Mouse (Mus musculus): Measurements from ENCODE around the gene Gm10799.

Gene Gm10799

DNA sequence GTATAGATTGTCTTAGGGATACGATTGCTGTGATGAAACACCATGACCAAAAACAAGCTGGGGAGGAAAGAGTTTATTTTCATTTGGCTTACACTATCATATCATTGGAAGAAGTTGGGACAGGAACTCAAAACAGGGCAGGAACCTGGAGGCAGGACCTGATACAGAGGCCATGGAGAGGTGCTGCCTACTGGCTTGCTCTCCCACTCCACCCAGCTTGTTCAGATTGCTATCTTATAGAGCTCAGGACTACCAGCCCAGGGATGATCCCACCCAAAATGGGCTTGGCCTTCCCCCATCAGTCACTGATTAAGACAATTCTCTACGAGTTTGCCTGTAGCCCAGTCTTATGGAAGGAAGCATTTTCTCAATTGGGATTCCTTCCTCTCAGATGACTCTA lies 4.2 kb downstream of the Gm10799 start:
- peak; percentile 45 for DNase-seq

- no peak for DNase-seq
Measured at GRCm38 (mm10) chr2:104062665-104063064, 5.7 kb downstream of the Gm10799 start.

DNA sequence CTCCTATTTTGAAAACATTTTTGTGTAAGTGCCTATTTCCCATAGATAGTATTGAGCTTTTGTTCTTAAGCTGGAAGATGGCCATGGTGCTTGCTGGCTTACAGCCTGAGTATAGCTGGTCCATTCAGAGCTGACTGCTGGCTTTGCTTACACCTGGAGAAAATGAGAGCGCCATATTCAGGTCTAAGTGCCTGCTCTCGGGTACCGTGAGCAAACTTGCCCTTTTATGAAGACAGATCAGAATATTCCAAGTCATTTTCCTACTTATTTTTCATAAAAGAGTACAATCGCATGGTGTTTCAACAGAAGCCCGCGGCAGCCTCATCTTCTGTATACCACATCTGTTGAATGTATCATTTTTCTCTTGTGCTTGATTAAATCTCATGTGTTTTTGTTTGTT lies 7.4 kb downstream of the Gm10799 start:
- DNase-seq, result no peak

DNA sequence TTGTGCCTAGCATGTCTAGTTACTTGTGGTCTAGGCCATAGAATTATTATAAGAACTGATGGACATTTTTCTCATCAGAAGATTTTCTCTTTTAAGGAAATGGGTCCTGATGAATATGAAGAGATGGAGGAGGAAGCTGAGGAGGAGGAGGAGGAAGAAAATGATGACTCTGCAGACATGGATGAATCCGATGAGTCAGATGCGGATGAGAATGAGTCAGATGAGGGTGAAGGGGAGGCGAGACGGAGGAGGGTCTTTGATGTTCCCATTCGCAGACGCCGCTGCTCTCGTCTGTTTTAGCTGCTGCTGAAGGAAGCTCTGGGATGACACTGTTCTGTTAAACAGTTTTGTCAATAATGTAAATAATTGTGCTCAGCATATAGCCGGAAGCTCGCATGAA lies 8.6 kb downstream of the Gm10799 start:
- no peak for DNase-seq

GRCm38 (mm10) chr2:104058954-104059353 lies 9.4 kb downstream of the Gm10799 start:
- no peak for DNase-seq

DNA sequence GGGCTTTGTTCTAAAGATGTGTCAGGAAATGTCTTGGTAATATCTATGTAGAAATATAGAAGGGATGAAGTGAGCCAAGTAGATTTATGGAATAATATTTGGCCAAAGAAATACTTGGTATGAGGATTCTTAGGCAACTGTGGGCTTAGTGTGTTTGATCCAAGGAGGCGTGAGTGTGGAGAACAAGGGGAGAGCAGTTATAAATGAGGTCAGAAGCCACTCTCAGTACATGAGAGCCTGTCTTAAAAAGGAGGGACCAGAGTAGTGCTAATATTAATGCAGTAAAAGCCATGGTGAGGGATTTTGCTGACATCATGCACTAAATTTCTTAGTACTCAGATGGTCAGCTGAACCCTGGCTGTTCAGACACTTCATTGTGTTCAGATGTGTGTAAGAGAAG lies 10.0 kb downstream of the Gm10799 start:
- no peak for DNase-seq

GRCm38 (mm10) chr2:104044479-104045080 lies 23.8 kb downstream of the Gm10799 start:
- DNase-seq, result no peak

GRCm38 (mm10) chr2:104043624-104044478 lies 24.5 kb downstream of the Gm10799 start:
- no peak for DNase-seq

- DNase-seq, result no peak
Measured at GRCm38 (mm10) chr2:104042766-104043165, 25.6 kb downstream of the Gm10799 start.

- DNase-seq, result no peak
Measured at GRCm38 (mm10) chr2:104041632-104042031, 26.7 kb downstream of the Gm10799 start.

DNA sequence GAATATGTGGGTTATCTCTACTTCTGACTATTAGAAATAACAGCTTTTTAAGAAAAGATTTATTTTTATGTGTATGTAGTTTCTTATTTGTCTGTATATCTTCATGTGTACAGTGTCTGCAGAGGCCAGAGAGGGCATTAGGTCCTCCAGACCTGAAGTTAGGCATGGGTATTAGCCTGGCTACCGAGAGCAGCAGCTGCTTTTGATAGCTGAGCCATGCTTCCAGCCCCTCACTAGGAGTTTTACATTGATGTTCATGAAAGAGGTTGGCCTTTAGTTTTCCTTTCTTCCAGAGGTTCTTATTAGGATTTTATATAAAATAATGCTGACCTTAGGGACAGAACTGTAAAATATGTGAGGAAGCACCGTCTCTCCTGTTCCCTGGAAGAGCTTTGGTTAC lies 30.1 kb downstream of the Gm10799 start:
- no peak for DNase-seq

GRCm38 (mm10) chr2:104036316-104036715 lies 32.0 kb downstream of the Gm10799 start:
- no peak for DNase-seq

- no peak for DNase-seq
Measured at GRCm38 (mm10) chr2:104035595-104035994, 32.8 kb downstream of the Gm10799 start.

DNA sequence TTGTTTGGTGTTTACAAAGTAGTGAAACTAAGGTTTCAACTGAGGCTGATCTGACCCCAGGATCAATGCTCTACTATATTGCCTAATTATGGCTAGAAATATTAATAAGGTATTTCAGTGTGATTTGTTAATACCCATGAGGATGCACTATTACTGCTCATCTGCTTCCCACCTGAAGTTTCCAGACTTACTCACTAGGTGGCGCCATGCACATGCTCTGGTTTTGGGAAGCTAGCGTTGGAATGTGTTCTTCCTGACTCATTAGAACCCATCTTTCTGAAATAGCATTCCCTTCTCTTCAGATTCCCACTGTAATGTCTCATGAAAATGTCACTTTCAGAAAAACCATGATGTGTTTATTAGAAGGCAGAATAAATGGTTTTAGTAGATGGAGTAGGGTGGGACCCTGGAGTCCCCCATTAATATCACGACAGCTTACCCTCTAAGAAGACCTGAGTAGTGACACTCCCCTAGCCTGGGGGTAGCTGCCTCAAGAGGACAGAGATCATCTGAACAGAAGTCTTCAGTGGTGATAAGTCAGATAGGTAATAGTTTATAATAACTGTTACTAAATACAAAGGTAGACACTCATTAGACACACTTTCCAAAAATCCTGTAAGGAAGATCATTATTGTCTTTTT lies 33.4 kb downstream of the Gm10799 start:
- peak; percentile 81 for DNase-seq

DNA sequence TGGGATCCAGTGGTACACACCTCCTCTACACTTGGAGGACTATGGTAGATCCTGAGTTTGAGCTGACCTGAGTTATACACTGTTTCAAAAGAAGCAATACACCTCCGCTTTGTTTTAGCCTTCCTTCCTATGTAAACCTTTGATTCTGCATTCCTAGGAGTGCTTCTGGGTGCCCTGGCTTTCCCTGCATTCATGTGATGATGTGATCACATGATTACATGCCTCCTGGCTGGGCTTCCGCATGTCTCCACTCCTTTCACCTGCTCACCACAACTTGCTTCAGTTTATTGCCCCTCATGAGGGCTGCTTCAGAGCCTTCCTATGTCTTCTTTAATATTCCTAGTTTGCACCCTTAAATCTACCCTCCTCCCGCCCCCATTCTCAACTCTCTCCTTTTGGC lies 36.3 kb downstream of the Gm10799 start:
- DNase-seq, result no peak

- DNase-seq, result no peak
Measured at GRCm38 (mm10) chr2:104030381-104030780, 38.0 kb downstream of the Gm10799 start.

GRCm38 (mm10) chr2:104029074-104029473 lies 39.3 kb downstream of the Gm10799 start:
- peak; percentile 48 for DNase-seq

- DNase-seq, result peak; percentile 61
Measured at GRCm38 (mm10) chr2:104028139-104028723, 40.1 kb downstream of the Gm10799 start, which contains the start of gene 4931422A03Rik. Gene 4931422A03Rik, minus strand, starts transcription at chr2:104028361.

DNA sequence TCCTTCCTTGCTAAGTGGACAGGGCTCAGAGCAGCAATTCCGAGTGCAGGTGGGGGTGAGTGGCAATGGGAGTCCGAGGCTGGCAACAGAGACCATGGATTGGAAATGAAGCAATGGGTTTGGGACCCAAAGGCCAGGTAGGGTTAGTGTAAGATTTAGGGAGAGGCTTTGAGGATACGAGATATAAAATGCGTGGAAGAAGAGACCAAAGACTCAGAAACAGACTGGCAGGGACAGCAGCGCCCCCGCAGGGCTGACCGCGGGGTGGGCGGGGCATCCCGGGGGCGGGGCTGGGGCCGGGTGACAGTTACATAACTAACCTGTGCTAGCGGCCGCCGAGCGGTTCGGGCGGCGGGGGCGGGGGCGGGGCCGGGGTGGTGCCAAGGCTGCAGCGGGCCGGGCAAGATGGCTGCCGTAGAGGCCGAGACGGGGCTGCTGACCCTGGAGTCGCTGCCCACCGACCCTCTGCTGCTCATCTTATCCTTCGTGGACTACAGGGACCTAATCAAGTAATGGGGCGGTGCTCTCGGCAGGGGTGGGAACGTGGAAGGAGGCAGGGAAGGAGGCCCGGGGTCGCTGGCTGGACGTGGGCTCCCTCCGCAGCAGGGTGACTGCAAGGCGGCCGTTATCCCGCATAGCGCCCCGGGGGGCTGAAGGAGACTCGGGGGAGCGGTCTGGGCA lies 40.8 kb downstream of the Gm10799 start, which contains the start of gene Fbxo3:
Gene Fbxo3 (plus strand): TSS at position 264 of the 681 bp plus-strand sequence.
- DNase-seq, result peak; percentile 98

- DNase-seq, result no peak
Measured at GRCm38 (mm10) chr2:104024656-104025055, 43.7 kb downstream of the Gm10799 start.

- DNase-seq, result no peak
Measured at GRCm38 (mm10) chr2:104023096-104023495, 45.3 kb downstream of the Gm10799 start.

Measured in liver (tissue).